Mouse (Mus musculus) embryo, embryonic 11 days (tissue): ENCODE results near the gene Spint1.
A peak's percentile ranks its signal among the peaks of the same experiment; 100 is the strongest.

Experiments used
- DNase-seq: peaks from one replicate; pipeline ENCODE4 v3.0.0-alpha.2; 2015

Gene Spint1

GRCm38 (mm10) chr2:119245246-119245645 is 8.1 kb downstream of the Spint1 start:
- DNase-seq = no peak

GRCm38 (mm10) chr2:119247904-119248303 is 10.7 kb downstream of the Spint1 start:
- no peak for DNase-seq

- no peak for DNase-seq
Observed at GRCm38 (mm10) chr2:119249592-119250061, 12.5 kb downstream of the Spint1 start.

- no peak for DNase-seq
Observed at GRCm38 (mm10) chr2:119250377-119250776, 13.2 kb downstream of the Spint1 start.

GRCm38 (mm10) chr2:119250826-119251478 is 13.8 kb downstream of the Spint1 start:
- DNase-seq = peak; percentile 89

GRCm38 (mm10) chr2:119254976-119255375 is 17.8 kb downstream of the Spint1 start:
- no peak for DNase-seq

GRCm38 (mm10) chr2:119260518-119260917 is 23.4 kb downstream of the Spint1 start:
- DNase-seq = no peak

- DNase-seq = no peak
Observed at GRCm38 (mm10) chr2:119261326-119261725, 24.2 kb downstream of the Spint1 start.

GRCm38 (mm10) chr2:119262978-119263377 is 25.8 kb downstream of the Spint1 start:
- DNase-seq = no peak

- DNase-seq = no peak
Observed at GRCm38 (mm10) chr2:119263813-119264212, 26.7 kb downstream of the Spint1 start.

- DNase-seq = no peak
Observed at GRCm38 (mm10) chr2:119270286-119270642, 33.1 kb downstream of the Spint1 start.

GRCm38 (mm10) chr2:119270643-119271331 is 33.6 kb downstream of the Spint1 start, which contains the start of gene Rhov:
Gene Rhov, minus strand, starts transcription at chr2:119271272.
- peak; percentile 88 for DNase-seq

- no peak for DNase-seq
Observed at GRCm38 (mm10) chr2:119274126-119274525, 37.0 kb downstream of the Spint1 start.

- DNase-seq = no peak
Observed at GRCm38 (mm10) chr2:119276926-119277325, 39.8 kb downstream of the Spint1 start.

GRCm38 (mm10) chr2:119277810-119278209 is 40.6 kb downstream of the Spint1 start:
- DNase-seq = no peak

GRCm38 (mm10) chr2:119281899-119282565 is 44.9 kb downstream of the Spint1 start:
- no peak for DNase-seq

GRCm38 (mm10) chr2:119287372-119287771 is 50.2 kb downstream of the Spint1 start:
- DNase-seq = no peak

- DNase-seq = peak; percentile 98
Observed at GRCm38 (mm10) chr2:119288270-119288882, 51.2 kb downstream of the Spint1 start, which contains the start of gene Vps18. Gene Vps18, plus strand, starts transcription at chr2:119288740.

GRCm38 (mm10) chr2:119289014-119289416 is 51.9 kb downstream of the Spint1 start:
- DNase-seq = peak; percentile 26

GRCm38 (mm10) chr2:119292281-119292680 is 55.1 kb downstream of the Spint1 start:
- DNase-seq = no peak

- DNase-seq = no peak
Observed at GRCm38 (mm10) chr2:119292852-119293251, 55.7 kb downstream of the Spint1 start.

- no peak for DNase-seq
Observed at GRCm38 (mm10) chr2:119293311-119293710, 56.1 kb downstream of the Spint1 start.

- no peak for DNase-seq
Observed at GRCm38 (mm10) chr2:119293776-119294390, 56.7 kb downstream of the Spint1 start.
